Mouse (Mus musculus): ENCODE data around the gene Akap11.

Gene Akap11

DNA sequence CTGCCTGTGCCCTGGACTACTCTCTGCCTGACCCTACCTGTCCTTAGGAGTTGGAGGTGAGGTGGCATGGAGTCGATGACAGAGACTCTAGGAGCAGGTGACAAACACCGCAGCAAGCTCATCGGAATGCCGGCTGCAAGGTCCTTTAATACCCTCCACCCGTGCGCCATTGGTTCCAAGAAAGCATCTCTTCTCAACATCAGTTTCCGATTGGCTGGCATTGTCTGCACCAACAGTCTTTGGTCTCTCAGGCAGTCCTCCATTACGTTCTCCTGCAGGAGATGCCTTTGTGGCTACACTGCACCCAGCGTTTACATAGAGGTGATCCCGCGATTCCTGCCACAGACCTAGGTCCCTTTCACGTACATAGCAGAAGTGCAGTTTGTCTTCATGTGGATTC, 88.6 kb downstream of the Akap11 start:
- DNase-seq (ENCODE audit: low spot score) = no peak

GRCm38 (mm10) chr14:78447542-78447941, 89.1 kb downstream of the Akap11 start:
- DNase-seq (ENCODE audit: low spot score) = no peak

Measured in ovary, postnatal 14 days (tissue).